Mouse (Mus musculus) lung, postnatal 0 days (tissue): ENCODE measurements around the gene Nosip.

Experiments
- CTCF ChIP-seq: IDR thresholded peaks from 2 replicates; pipeline ENCODE4 v1.5.1; 2016; ENCODE audit warnings: antibody characterized with exemption, mild to moderate bottlenecking
- EP300 ChIP-seq: IDR thresholded peaks from 2 replicates; pipeline ENCODE4 v1.6.1; 2016; ENCODE audit warnings: antibody characterized with exemption, mild to moderate bottlenecking, control low read depth

- TF ChIP-seq CTCF (no peak), EP300 (no peak)
These were observed 11.2 kb upstream of the Nosip start for GRCm38 (mm10) chr7:45050945-45051600.
